Mouse (Mus musculus): ENCODE results near the gene Gfra1.

DNA sequence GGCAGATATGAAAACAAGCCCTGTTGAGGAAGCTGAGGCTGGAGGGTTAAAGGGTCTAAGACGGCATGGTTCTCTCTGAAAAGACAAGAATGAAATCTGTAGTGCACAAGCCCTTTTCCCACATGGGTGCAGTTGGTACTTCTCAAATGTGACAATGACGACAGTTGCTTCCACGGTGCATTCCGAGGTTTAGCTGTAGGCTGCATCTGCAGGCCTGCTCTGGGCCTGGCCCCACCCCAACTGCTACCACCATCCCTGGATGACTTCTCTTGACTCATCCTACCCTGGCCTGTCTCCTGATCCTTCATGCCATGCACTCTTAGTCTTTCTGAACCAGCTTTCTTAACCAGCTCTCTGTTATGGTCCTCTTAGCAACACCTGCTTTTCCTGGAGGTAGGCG lies 22.9 kb downstream of the Gfra1 start:
- TF ChIP-seq CTCF (IDR thresholded peaks at IDR 0.05; ENCODE audit: extremely low read depth, insufficient read depth, insufficient read length, insufficient replicate concordance) = no peak
- no peak for TF ChIP-seq POLR2A (IDR thresholded peaks at IDR 0.05; ENCODE audit: low read depth, low read length)

Measured in spleen, adult 2 months (tissue).